Mouse (Mus musculus) CH12.LX (cell line): ENCODE results near the gene Cep63. TPM values are rescaled to one million over a fixed set of nuclear protein-coding genes. Genes with fewer than 3 reads are reported as not detected.

Experiments
- DNase-seq: peaks from one replicate; pipeline ENCODE4 v3.0.0-alpha.2; 2013; ENCODE audit errors: extremely low read depth
- H3K27ac ChIP-seq: 2 replicates; pipeline ENCODE4 v1.5.1; 2012; ENCODE audit warnings: low read depth, mild to moderate bottlenecking, control low read depth, moderate library complexity; ENCODE audit not compliant: insufficient read depth
- H3K27me3 ChIP-seq: replicated peaks from 2 replicates; pipeline ENCODE3; 2012; ENCODE audit warnings: inconsistent platforms
- H3K36me3 ChIP-seq, 2 experiments: replicated peaks in 1 of 2; 2 replicates each; pipeline versions ENCODE3 to v1.6.1; 2012; ENCODE audit warnings: inconsistent platforms in 1 of 2, low read length in 1 of 2, mild to moderate bottlenecking in 1 of 2, mixed read lengths in 1 of 2, moderate library complexity in 1 of 2; ENCODE audit not compliant: control insufficient read depth in 1 of 2, insufficient read depth in 1 of 2
- H3K4me1 ChIP-seq, 2 experiments: 2 replicates each; pipeline ENCODE4 v1.6.1; 2012; ENCODE audit warnings: inconsistent platforms in 1 of 2, moderate library complexity in 1 of 2; ENCODE audit not compliant: insufficient read depth in 2 of 2, control insufficient read depth in 1 of 2
- H3K4me2 ChIP-seq: 2 replicates; pipeline ENCODE4 v1.6.1; 2012; ENCODE audit warnings: low read depth, mild to moderate bottlenecking, control low read depth; ENCODE audit not compliant: poor library complexity, insufficient read depth, severe bottlenecking
- H3K4me3 ChIP-seq, 3 experiments: fragments of 150-350 bp in 1 of 3; sonication (generic) in 1 of 3; replicated peaks in 1 of 3; 2 replicates each; pipeline versions ENCODE3 to v1.5.1; 2011 to 2012; ENCODE audit warnings: low read depth in 2 of 3, low read length in 2 of 3, mild to moderate bottlenecking in 2 of 3, moderate library complexity in 2 of 3, control low read depth in 1 of 3, improper control_type of control experiment in 1 of 3, inconsistent platforms in 1 of 3, mixed read lengths in 1 of 3; ENCODE audit not compliant: poor library complexity in 1 of 3
- H3K79me2 ChIP-seq: replicated peaks from 2 replicates; pipeline ENCODE4 v1.6.1; 2012; ENCODE audit warnings: mild to moderate bottlenecking, moderate library complexity; ENCODE audit not compliant: control insufficient read depth, poor library complexity, insufficient read depth, severe bottlenecking; ENCODE audit errors: extremely low read depth
- H3K9ac ChIP-seq: 2 replicates; pipeline ENCODE4 v1.6.1; 2012; ENCODE audit warnings: low read depth, mild to moderate bottlenecking, control low read depth, moderate library complexity; ENCODE audit not compliant: insufficient read depth
- H3K9me3 ChIP-seq: replicated peaks from 2 replicates; pipeline ENCODE3; 2012; ENCODE audit warnings: low read length, inconsistent platforms, mixed read lengths
- BHLHE40 ChIP-seq: IDR thresholded peaks from 2 replicates; pipeline ENCODE4 v1.6.1; 2011; ENCODE audit warnings: mild to moderate bottlenecking, low read depth, low read length, improper control_type of control experiment
- CHD1 ChIP-seq: IDR thresholded peaks from 2 replicates; pipeline ENCODE4 v1.6.1; 2012; ENCODE audit warnings: low read depth, low read length, improper control_type of control experiment, inconsistent platforms
- CTCF ChIP-seq, 2 experiments: IDR thresholded peaks in 1 of 2; conservative IDR thresholded peaks in 1 of 2; 2 replicates each; pipeline ENCODE4 v1.5.1; 2011 to 2012; ENCODE audit warnings: low read depth in 2 of 2, low read length in 2 of 2, improper control_type of control experiment in 1 of 2, inconsistent platforms in 1 of 2, mild to moderate bottlenecking in 1 of 2, moderate library complexity in 1 of 2
- E2F4 ChIP-seq: IDR thresholded peaks from 2 replicates; pipeline ENCODE4 v1.6.1; 2011; ENCODE audit warnings: low read depth, low read length, improper control_type of control experiment; ENCODE audit not compliant: insufficient replicate concordance
- ELF1 ChIP-seq: IDR thresholded peaks from 2 replicates; pipeline ENCODE4 v1.6.1; 2014; ENCODE audit warnings: low read depth, mild to moderate bottlenecking, inconsistent platforms, low read length, improper control_type of control experiment
- EP300 ChIP-seq: IDR thresholded peaks from 2 replicates; pipeline ENCODE4 v1.6.1; 2011; ENCODE audit warnings: low read length, improper control_type of control experiment
- IRF4 ChIP-seq: IDR thresholded peaks from 2 replicates; pipeline ENCODE4 v1.6.1; 2014; ENCODE audit warnings: low read depth, mild to moderate bottlenecking, inconsistent platforms, low read length, improper control_type of control experiment
- JUND ChIP-seq: conservative IDR thresholded peaks from 2 replicates; pipeline ENCODE4 v1.6.1; 2011; ENCODE audit warnings: low read depth, low read length, improper control_type of control experiment
- KAT2A ChIP-seq: IDR thresholded peaks from 2 replicates; pipeline ENCODE4 v1.6.1; 2012; ENCODE audit warnings: low read length, improper control_type of control experiment, inconsistent platforms; ENCODE audit not compliant: insufficient replicate concordance
- MAFK ChIP-seq: IDR thresholded peaks from 2 replicates; pipeline ENCODE4 v1.6.1; 2011; ENCODE audit warnings: low read length, improper control_type of control experiment; ENCODE audit not compliant: insufficient replicate concordance
- MYC ChIP-seq: IDR thresholded peaks from 2 replicates; pipeline ENCODE4 v1.6.1; 2011; ENCODE audit warnings: low read depth, mild to moderate bottlenecking, improper control_type of control experiment, low read length
- PAX5 ChIP-seq: IDR thresholded peaks from 2 replicates; pipeline ENCODE4 v1.6.1; 2012; ENCODE audit warnings: low read length, inconsistent platforms, mixed read lengths
- RCOR1 ChIP-seq: conservative IDR thresholded peaks from 2 replicates; pipeline ENCODE4 v1.6.1; 2012; ENCODE audit warnings: low read depth, mild to moderate bottlenecking, inconsistent platforms, low read length, improper control_type of control experiment
- SMC3 ChIP-seq: IDR thresholded peaks from 2 replicates; pipeline ENCODE4 v1.6.1; 2011; ENCODE audit warnings: low read depth, low read length, improper control_type of control experiment
- TBP ChIP-seq: conservative IDR thresholded peaks from 2 replicates; pipeline ENCODE4 v1.6.1; 2011; ENCODE audit warnings: low read depth, low read length, improper control_type of control experiment
- TCF12 ChIP-seq: IDR thresholded peaks from 2 replicates; pipeline ENCODE4 v1.6.1; 2014; ENCODE audit warnings: low read depth, mild to moderate bottlenecking, inconsistent platforms, low read length, improper control_type of control experiment
- UBTF ChIP-seq: IDR thresholded peaks from 2 replicates; pipeline ENCODE4 v1.6.1; 2012; ENCODE audit warnings: low read depth, mild to moderate bottlenecking, inconsistent platforms, low read length, improper control_type of control experiment, moderate library complexity
- USF2 ChIP-seq: conservative IDR thresholded peaks from 2 replicates; pipeline ENCODE4 v1.6.1; 2011; ENCODE audit warnings: low read depth, low read length, improper control_type of control experiment
- ZC3H11A ChIP-seq: IDR thresholded peaks from 2 replicates; pipeline ENCODE4 v1.6.1; 2012; ENCODE audit warnings: low read depth, mild to moderate bottlenecking, inconsistent platforms, low read length, improper control_type of control experiment
- ZNF384 ChIP-seq: IDR thresholded peaks from 2 replicates; pipeline ENCODE4 v1.6.1; 2012; ENCODE audit warnings: low read depth, low read length, improper control_type of control experiment, inconsistent platforms
- dilution Hi-C: fragments of 300-500 bp; cut with MboI; formaldehyde crosslinking; loops from 2 replicates; pipeline ENCODE4 v1.14.3; 2020; ENCODE audit warnings: low sequenced_read_pairs; ENCODE audit not compliant: extremely low pct_unique_long_range_greater_than_20kb, extremely low pct_ligation_motif_present
- in situ Hi-C: fragments of 300-500 bp; cut with MboI; formaldehyde crosslinking; loops from 3 replicates; pipeline ENCODE4 v1.14.3; 2019; ENCODE audit warnings: low sequenced_read_pairs, low pct_ligation_motif_present, low pct_unique_long_range_greater_than_20kb, mixed read lengths
- polyA plus RNA-seq: library from polyadenylated mRNA; unstranded; fragments of >175 nt; gene quantifications from 2 replicates; pipeline ENCODE4 v1.2.1, GENCODE M21; 2012; ENCODE audit warnings: low read depth; ENCODE audit not compliant: insufficient read length
- total RNA-seq, 2 experiments: library from RNA; depleted of rRNA; stranded (reverse); fragments of 300-350 nt in 1 of 2; fragments of >200 nt in 1 of 2; gene quantifications; 2 replicates each; pipeline ENCODE4 v1.2.3; 2012 to 2014

Cep63 gene
- total and polyA plus RNA-seq, 3 experiments: 18.7 to 45.6 (median 27.3) TPM

- Histone ChIP-seq H3K79me2 (no peaks in the 10 kb centered on the region), H3K27me3 (no peaks in the 10 kb centered on the region), H3K4me3 (no peak overlapping the region), H3K27ac (no peak overlapping the region), H3K4me2 (no peak overlapping the region), H3K9ac (no peak overlapping the region), H3K36me3 (no peaks in the 10 kb centered on the region), H3K9me3 (no peaks in the 10 kb centered on the region), H3K4me1 (no peaks in the 10 kb centered on the region)
- no peak for DNase-seq
- in situ Hi-C loops (no loop called here), dilution Hi-C loops (no loop called here)
- TF ChIP-seq EP300: no peak
- TF ChIP-seq IRF4: no peak
- TF ChIP-seq TCF12: no peak
- TF ChIP-seq ZC3H11A: no peak
- no peak for TF ChIP-seq UBTF
- TF ChIP-seq ELF1: no peak
- no peak for TF ChIP-seq MYC
- TF ChIP-seq ZNF384: no peak
These were observed 17.3 kb upstream of the Cep63 start for GRCm38 (mm10) chr9:102643486-102644101.

GRCm38 (mm10) chr9:102643071-102643485 is 16.7 kb upstream of the Cep63 start:
- TF ChIP-seq TCF12 (no peak), USF2 (no peak), RCOR1 (no peak), JUND (no peak), SMC3 (no peak), ELF1 (no peak), TBP (no peak), MAFK (no peak), PAX5 (no peak), CTCF (conservative IDR thresholded peaks at IDR 0.05 in 1 of 2, IDR thresholded peaks at IDR 0.05 in 1 of 2; ENCODE audit: low read depth in 2 of 2, low read length in 2 of 2) (no peak), ZNF384 (no peak), KAT2A (no peak), CHD1 (no peak), E2F4 (no peak), BHLHE40 (no peak), EP300 (no peak)
- Histone ChIP-seq H3K27me3 (no peaks in the 10 kb centered on the region), H3K4me1 (no peaks in the 10 kb centered on the region), H3K27ac (no peak overlapping the region), H3K4me2 (no peak overlapping the region), H3K4me3 (no peak overlapping the region), H3K9me3 (no peaks in the 10 kb centered on the region), H3K36me3 (no peaks in the 10 kb centered on the region), H3K79me2 (no peaks in the 10 kb centered on the region), H3K9ac (no peak overlapping the region)
- no peak for DNase-seq
- dilution Hi-C loops (no loop called here), in situ Hi-C loops (no loop called here)
